Mouse (Mus musculus): ENCODE data around the gene Hspb8. TPM values are rescaled to one million over a fixed set of nuclear protein-coding genes. Genes with fewer than 3 reads are reported as not detected.
A peak's percentile ranks its signal among the peaks of the same experiment; 100 is the strongest.
"Not testable (repeated sequence)": the region's sequence is repeated elsewhere in the genome, so short reads cannot be mapped to it uniquely, and the experiment has no call there.

The Hspb8 gene
- total RNA-seq, 2 experiments from 2014 or later: 39.3 to 41.3 TPM

DNA sequence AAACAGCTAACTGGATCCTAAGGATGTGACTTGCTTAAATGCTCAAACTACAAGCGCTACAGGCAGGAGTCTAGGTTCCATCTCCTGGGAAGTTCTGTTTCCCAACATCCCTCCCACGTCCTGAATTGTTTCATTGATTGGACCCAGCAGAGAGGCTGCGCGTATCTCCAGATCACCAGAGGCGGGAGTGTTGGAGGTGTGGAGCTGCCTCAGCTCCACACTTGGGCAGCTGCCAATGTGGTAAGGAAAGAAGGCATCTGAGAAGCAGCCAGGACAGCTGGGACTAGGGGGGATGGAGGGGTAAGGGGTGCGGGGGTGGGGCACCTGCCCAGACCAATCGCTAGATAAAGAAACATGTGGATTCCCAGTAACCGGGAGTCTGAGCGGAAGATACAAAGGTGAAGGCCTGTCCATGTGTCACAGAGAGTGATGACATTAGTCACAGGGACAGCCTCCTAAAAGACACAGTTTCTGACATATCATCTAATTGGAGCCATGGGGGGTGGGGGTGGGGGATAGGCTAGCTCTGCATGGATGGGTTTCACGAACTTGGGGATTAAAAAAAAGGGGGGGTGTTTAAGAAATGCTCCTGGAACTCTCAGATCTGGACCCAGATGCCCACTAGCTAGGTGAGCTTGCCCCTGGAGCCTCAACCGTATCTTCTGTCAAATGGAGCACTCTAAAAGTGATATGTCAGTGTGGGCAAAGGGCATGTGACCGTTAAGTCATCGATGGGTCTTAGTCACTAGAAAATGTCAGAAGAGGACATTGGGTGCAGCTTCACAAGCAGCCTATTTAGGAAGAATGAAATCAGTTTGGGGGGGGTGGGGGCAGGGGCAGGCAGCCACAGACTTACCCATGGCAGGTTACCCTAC, 12.5 kb upstream of the Hspb8 start:
- DNase-seq: no peak

DNA sequence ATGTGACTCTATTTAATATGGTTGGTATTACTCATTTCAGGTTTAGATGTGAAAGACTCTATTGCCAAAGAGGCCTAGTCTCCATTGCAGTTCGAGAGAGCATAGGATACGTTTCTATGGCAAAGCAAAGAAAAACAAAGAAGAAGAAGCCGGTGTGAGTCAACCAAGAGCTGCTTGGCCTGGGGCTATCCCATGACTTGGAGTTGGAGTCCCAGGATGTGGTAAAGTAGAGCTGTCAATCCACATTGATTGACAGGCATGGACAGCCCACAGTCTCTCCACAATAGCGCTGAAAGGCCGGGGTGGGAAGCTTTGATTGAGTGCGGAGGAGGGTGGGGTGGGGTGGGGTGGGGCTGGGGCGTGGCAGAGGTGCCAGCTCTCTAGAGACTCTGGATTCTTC, 10.2 kb upstream of the Hspb8 start:
- DNase-seq: no peak

DNA sequence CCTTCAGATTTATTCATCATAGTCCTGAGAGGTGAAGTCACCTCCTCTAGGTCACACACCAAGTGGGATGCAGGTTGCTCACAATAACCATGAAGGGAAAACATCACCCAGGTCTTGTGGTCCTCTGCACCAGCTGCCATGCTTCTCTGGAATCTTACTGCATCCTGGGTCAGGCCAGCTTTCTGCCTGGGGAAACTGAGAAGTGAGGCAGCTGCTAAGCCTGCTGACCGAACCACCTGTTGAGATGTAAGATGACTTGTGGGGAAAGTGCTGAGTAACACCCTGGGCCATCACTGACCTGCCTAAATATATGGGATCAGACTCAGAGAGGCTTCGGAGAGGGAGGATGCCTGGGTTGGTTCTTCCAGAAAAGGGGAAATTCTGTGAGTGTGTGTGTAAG, 4.0 kb upstream of the Hspb8 start:
- no peak for DNase-seq

DNA sequence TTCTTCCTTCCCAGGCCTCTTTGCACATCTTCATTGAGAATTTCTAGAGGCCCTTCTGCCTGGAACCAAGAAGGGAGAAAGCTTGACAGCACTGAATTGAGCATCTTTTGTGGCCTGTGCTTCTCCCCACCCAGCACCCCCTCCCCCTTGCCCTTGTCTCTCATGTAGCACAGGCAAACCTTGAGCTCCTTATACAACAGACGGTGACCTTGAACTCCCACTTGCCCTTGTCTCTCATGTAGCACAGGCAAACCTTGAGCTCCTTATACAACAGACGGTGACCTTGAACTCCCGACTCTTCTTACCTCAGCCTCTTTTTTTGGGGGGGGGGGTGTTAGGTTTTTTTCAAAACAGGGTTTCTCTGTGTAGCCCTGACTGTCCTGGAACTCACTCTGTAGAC, 3.0 kb upstream of the Hspb8 start:
- not testable (repeated sequence) for DNase-seq

DNA sequence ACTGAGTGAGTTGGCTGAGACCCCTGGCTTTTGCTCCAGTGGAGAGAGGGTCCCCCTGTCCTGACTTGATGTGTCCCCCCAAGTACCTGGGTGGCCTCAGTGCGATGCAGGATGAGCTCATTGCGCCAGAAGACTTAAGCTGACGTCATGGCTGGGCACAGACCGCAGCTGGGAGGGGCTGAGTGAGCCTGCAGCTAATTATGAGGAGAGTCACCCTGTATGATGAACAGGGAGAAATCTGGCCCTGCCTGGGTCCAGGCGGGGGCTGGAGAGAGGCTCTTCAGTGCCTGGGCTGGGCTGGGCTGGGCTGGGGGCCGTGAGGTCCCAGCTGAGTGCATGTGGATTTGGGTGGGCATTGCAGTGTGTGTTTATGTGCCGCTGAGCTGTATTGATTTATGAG, 2.6 kb upstream of the Hspb8 start:
- DNase-seq: peak; percentile 51

DNA sequence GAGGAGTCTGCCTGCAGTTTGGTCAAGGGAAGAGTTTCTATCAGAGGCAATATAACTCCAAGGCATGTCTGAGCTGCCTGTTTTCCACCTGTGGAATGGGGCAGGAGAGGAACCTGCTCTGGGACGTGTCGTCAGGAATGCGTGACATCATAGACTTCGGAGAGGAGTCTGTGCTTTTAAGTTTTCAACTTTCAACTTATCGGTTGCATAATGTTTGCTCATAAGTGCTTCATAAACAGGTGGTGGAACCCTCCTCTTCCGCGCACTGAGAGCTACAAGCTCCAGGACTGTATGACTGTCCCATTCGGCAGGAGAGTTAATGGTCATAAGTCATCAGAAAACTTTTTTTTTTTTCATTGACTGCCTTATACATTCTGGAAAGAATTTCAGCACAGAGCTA, 1.1 kb upstream of the Hspb8 start:
- no peak for DNase-seq

DNA sequence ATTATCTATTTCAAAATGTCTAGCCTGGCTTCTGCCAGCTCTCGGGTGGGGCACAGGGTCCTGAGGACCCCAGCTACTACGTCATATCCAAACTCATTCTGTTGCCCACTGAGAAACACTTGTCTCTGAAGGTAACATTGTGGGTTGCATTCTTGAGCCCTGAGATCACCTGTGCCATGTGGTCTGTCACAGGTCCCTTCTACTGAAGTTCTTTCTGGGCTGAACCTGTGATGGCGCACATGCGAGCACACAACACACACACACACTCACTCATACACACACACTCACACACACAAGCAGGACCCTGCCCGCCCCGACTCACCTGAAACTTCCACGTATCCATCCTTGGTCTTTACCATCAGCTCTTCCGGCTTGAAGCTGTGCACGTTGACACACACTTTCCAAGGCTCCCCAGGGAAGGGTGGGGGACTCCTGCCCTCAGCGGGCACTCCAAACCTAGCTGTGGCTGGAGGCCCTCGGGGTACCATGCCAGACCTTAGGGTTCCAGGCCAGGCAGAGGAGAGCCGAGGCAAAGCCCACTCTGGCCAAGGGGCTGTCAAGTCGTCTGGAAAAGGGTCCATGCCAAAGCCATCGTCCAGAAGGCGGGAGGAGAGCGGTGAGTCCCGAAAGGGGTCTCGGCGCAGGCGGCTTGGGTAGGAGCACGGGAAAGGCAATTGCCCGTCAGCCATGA, 728 bp downstream of the Hspb8 start:
- DNase-seq: peak; percentile 35

DNA sequence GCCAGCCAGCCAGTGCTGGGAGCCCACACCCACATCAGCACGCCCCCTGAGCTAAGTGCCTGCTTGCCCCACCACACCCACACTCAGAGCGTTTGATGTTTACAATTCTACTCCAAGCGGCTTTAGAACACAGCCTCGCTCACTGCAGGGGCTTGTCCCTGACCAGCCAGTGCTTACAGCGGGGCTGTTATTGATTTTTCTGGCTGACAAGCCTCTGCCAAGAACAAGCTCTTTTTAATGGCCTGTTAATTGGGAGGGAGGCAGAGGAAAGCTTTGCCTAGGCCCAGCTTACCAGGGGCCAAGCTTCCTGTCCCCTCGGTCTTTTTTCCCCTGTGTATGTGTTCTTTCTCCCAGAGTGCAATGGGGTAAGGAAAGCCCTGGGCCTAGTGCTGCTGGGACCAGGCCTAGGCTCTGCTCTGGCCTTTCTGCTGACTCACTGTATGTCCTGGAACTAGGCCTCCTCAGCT, 1.9 kb downstream of the Hspb8 start:
- DNase-seq: peak; percentile 59

DNA sequence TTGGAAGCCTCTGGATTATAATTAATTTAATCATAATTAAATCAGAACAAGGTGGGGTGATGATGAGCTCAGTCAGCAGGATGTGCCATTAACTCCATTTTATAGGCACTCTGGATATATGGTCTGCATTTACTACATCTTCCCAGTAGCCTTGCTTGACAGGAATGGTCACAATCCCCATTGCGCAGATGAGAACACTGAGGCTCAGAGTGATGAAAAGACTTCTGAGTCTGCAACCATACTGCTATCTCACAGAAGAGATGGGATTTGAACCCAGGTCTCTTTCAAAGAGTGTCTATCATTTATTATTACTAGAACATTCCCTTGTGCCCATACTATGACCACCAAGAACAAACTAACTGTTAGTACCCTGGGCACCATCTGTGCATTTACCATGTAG, 2.5 kb downstream of the Hspb8 start:
- no peak for DNase-seq

DNA sequence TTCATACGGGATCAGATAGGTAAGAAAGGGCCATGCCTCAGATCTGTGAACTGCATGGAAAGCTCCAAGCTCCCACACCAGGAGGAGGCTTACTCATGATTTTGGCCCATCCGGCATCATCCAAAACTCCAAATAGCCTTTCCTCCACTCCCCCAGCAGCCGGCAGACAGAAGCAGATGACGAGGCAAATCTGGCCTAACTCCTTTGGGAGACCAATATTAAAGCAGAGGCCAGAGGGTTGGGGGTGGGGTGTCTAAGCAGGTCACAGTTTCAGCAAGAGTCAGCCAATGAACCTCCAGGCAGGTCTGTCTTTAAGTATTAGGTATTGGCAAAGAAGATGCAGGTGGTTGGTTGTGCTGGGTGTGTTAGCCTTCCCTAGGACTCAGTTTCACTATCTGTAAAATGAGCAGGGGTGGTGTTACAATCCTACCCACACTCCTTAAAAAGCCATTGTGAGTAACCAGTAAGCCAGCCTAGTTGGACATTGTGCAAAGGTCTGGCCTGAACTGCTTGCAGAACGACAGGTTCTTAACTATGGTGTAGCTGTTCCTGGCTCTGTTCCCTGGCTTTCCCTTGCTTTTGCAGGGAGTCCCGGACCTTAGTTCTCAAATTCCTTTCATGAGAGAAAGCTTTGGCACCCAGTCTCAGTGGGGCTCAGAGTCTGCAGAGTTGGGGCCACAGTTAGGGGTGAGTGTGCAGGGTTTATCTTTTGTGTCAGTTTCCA, 3.2 kb downstream of the Hspb8 start:
- peak; percentile 25 for DNase-seq

DNA sequence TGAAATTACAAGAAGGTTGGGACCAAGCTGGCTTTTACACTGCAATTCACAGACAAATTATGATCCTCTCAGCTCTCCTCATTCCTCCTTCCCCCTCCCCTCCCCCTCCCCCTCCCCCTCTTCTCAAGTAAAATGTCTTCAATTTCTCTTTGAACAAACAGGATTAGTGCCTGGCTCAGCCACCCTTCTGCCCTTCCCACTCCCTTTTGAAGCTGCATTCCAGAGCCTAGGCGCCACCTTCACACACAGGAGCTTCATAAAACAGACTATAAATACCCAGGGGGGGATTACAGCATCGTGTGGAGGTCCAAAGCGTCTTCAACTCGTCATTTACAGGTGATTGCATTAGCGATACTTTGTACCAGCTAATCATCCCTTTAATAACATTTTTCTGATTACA, 6.5 kb downstream of the Hspb8 start:
- DNase-seq: no peak

DNA sequence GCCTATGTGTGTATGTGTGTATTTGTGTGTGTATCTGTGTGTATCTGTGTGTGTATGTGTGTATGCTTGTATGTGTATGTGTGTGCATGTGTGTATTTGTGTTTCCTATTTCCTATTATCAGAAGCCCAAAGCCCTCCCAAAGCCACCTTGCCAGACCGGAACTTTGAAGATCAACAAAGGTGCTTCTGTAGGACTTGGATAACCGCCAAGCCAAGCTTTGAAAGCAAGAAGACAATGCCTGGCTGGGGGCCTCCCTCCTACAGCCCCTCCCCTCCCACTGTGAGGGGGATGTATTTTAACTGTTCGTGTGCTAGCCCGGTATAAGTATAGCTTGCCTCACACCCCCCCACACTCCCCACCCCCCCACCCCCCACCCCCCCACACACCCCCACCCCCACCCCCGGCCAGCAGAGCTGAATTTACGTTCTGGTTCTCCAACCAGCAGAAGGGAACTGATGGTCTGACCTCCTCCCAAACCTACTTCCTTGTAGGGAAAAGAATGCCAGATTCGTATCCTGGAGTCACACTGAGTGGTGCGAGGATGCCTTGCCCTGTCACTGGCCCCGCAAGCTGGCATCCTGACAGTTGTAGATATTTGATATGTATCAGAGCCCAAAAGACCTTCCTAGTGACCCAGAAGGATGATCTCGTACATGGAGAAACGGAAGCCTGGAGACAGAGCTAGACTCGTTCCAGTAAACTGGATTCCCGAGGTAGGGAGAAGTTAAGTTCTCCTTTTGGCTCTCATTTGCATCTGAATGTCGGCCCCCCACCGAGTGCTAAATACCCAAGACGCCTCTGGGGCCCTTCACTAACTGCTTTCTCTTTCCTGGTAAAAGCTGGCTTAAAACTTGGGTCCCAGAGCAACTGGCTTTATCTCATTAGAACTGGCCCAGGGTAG, 12.7 kb downstream of the Hspb8 start:
- peak; percentile 25 for DNase-seq

DNA sequence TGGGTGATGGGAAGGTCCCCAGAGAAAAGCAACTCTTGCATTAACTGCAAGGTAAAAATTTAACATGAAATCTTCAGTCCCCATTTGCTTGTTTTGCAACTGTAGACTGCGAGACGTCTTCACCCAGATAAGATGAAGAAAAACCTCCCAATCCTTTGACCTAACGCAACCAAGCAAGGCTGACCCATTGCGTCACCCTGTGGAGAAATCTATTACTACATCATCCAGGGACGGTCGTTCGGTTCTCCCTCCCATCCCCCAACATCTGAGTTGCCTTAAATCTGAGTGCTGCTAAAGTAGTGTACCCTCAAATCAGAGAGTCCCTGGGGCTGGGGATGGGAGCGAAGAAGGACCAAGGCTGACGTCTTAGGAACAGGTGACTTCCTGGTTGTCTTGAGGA, 13.7 kb downstream of the Hspb8 start:
- DNase-seq: peak; percentile 44

DNA sequence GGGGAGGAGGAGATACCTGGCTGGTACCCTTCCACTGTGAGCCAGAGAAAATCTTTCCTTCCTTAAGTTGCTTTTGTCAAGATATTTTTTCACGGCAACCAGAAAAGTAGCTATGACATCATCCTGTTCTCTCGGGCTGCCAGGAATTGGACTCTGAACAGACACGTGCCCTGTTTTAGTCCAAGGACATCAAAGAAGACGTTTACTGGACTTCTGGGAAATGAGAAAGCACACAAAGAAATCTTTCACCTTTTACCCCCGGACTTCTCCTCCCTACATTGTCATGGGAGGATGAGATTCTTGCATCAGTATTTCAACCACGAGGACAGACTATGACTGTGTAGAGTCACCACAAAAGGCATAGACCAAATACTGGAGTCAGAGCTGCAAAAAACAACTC, 14.7 kb downstream of the Hspb8 start:
- DNase-seq: peak; percentile 23

DNA sequence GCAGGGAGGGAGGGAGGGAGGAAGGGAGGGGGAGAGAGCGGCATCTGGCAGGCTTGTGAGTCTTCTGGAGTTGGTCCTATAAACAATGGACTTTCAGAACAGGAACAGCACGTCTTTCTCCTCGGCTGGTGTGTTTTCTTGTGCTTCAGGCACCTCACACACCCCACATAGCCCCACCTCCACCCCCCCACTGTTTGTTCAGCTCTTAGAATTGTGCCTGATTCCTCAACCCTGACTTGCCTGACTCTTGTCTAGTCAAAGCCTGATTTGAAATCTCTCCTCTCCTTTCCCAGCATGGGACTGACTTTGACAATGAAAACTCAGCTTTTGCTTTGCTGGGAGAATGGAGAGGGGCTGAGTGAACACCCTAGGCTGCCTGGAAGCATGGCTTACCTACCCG, 15.3 kb downstream of the Hspb8 start:
- no peak for DNase-seq

DNA sequence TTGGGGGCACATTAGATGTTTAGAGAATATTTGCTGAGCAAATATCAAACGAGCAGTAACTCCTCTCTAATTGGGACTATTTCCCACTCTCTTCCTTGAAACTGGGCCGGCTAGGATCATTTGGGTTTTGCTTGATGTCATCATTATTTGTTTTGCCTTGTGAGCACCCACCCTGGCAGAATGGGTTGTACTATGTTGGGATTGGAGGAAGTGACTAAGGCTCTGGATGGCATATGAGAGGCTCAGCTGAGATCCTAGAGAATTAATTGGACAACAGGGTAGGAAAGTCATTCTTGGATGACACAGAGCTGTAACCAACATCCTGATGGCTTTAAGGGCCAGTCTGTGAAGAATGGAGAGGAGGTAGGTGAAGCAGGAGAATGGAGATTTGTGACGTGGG, 16.2 kb downstream of the Hspb8 start:
- no peak for DNase-seq

DNA sequence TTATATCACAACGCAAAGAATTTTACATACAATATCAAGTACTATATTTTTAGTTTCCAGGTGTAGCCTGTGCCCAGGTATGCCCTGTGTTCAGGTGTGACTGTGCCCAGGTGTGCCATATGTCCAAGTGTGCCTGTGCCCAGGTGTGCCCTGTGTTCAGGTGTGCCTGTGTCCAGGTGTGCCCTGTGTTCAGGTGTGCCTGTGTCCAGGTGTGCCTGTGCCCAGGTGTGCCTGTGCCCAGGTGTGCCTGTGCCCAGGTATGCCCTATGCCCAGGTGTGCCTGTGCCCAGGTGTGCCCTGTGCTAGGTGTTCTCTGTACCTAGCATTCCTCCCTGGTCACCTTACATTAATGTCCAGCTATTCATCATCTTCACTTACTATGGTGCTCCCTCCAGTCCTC, 16.7 kb downstream of the Hspb8 start:
- no peak for DNase-seq

DNA sequence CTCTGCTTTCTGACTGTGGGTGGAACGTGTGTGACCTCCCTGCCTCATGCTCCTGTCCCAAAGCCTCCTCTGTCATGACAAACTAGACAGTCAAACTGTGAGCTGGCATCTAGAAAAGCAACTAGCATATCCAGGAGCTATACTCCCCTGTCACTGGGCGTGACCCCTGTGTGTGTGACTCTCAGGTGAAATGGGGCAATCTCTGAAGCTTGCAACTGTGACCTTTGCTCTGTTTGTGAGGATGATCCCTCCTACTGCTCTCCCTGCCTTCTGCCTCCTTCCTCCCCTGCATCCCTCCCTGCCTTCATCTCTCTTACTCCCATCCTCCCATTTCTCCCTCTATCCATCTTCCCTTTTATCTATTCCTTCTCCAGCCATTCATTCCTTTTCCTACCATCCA, 18.6 kb downstream of the Hspb8 start:
- no peak for DNase-seq

DNA sequence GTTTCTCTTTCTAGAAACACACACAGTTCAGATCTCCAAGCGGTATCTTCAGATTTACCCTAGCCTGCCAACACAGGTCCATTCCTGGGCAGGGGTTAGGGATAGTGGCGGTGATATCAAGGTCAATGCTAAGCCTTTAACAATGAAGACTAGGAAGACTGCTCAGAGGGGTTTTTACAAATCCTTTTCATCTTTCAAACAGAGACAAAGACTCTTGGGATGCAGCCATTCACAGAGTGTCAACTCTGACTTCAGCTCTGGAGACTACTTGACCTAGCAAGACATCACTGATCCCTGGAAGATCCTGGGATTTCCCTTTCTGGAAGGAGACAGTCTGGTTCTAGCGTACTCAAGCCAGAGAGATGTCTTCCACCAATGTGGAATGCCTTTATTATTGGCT, 21.9 kb downstream of the Hspb8 start:
- DNase-seq: no peak

DNA sequence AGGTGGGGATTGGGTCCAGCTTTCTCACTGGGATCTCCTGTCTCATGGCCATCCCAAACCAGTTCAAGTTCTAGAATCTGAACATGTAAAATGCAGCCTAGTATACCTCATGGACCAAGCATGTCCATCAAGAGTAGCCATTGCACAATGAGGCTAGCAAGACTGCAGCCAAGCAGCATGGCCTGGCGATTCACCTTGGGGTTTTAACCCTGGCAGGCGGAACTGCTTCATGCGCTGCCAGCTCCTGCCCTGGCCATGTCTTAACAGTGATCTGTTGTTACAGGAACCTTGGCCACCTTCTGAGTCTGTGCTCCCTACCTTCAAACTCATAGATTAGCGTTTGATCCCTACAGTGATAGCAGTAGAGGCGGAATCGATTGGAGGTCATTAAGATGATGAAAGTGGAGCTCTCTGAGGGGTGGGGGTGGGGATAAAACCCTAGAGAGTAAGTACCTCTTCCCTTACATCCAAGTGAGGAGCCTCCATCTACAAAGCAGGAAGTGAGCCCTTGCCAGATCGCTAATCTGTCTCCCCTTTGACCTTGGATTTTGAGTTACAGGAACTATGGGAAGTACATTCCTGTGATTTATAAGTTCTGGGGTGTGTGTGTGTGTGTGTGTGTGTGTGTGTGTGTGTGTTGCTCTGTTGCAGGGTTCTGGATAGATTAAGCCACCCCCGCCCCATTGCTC, 22.5 kb downstream of the Hspb8 start:
- DNase-seq: peak; percentile 76

DNA sequence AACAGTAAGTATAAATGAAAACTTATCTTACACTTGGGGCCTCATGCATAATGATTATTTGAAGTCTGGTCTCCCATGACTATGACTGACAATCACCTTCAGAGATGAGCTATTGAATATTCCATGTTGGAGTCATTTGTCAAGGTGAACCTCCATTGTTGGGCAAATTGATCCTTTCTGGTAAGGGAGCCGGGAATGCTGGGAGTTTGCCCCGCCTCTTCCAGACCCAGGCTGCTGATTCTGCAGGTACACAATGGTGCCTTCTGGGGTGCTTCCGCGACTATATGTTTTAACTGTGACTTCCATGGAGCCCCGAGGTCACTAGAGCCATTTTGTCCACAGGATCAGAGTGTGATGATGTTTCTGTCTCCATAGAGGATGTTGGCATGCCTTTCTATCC, 26.6 kb downstream of the Hspb8 start:
- no peak for DNase-seq
